Mouse (Mus musculus): ENCODE results near the gene Cdh13. TPM values are rescaled to one million over a fixed set of nuclear protein-coding genes. Genes with fewer than 3 reads are reported as not detected.

Gene Cdh13
- polyA plus RNA-seq, 1 experiment from 2014 or later: 120 TPM

DNA sequence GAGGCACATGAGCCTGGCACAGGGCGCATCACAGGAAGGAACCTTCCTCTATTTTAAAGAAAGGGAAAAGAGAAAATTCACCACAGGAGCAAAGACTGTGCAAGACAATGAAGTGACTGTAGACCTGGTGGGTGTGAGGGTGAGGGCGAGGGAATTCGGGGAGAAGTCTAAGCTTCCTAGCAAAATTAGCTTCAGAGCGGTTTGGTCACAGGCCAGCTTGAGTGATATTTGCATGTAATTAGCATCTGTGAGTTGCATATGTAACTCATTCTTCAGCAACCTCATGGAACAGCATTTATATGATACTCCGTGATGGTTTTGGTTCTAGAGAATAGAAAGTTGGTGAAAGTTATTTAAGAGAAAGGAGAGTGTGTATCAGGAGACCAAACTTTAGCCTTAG, 73.5 kb downstream of the Cdh13 start:
- WGBS: 81% methylated on average over 5 of the region's 5 CpGs
- peaks cover 4% of the 10 kb centered on the region; the same call in 1 of the 2 replicates for H3K4me1 ChIP-seq (ENCODE audit: control insufficient read depth, insufficient read depth, low read depth, low read length)
- no peak overlapping the region for H3K27ac ChIP-seq (ENCODE audit: low read depth, low read length)
- no peaks in the 10 kb centered on the region for H3K27me3 ChIP-seq (replicated peaks; ENCODE audit: control insufficient read depth, insufficient read depth, low read length)
- no peak overlapping the region for H3K4me2 ChIP-seq (ENCODE audit: low read length)
- no peak for ATAC-seq
- no peaks in the 10 kb centered on the region for H3K9me3 ChIP-seq (ENCODE audit: control insufficient read depth, low read length)
- H3K9ac ChIP-seq (ENCODE audit: low read depth, low read length): no peak overlapping the region
- H3K36me3 ChIP-seq (ENCODE audit: control insufficient read depth, insufficient read depth, low read length): no peaks in the 10 kb centered on the region
- H3K4me3 ChIP-seq (ENCODE audit: low read length): no peak overlapping the region

GRCm38 (mm10) chr8:118357596-118357995, 74.1 kb downstream of the Cdh13 start:
- 91% methylated on average over 7 of the region's 7 CpGs for whole genome bisulfite sequencing

DNA sequence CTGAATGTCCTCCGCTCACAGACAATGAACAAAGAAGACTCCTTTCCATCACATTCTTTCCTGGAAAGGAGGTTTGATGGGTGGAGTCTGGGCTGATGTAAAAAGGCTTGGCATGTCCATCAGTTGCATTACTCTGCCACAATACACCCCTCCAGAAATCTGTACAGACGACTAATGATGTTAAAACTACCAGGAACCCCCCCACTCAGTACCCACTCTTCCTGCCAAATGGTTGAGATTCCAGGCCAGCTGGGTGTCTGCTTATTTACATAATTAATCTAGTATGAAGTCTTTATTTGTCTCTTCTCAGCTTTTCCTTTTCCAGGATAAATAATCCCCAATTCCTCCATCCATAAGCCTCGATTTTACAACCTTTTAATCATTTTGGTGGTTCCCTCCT, 80.2 kb downstream of the Cdh13 start:
- H3K9me3 ChIP-seq (ENCODE audit: control insufficient read depth, low read length): no peaks in the 10 kb centered on the region
- no peaks in the 10 kb centered on the region for H3K36me3 ChIP-seq (ENCODE audit: control insufficient read depth, insufficient read depth, low read length)
- WGBS: 59% methylated on average over 3 of the region's 3 CpGs
- no peak overlapping the region for H3K4me2 ChIP-seq (ENCODE audit: low read length)
- H3K27me3 ChIP-seq (replicated peaks; ENCODE audit: control insufficient read depth, insufficient read depth, low read length): no peaks in the 10 kb centered on the region
- no peaks in the 10 kb centered on the region; the same call in 1 of the 2 replicates for H3K4me1 ChIP-seq (ENCODE audit: control insufficient read depth, insufficient read depth, low read depth, low read length)
- no peak for ATAC-seq
- no peak overlapping the region for H3K4me3 ChIP-seq (ENCODE audit: low read length)
- H3K9ac ChIP-seq (ENCODE audit: low read depth, low read length): no peak overlapping the region
- H3K27ac ChIP-seq (ENCODE audit: low read depth, low read length): no peak overlapping the region

More at GRCm38 (mm10) chr8:118357596-118357995, 74.1 kb downstream of the Cdh13 start:
- Histone ChIP-seq H3K9ac (ENCODE audit: low read depth, low read length) (no peak overlapping the region), H3K4me2 (ENCODE audit: low read length) (no peak overlapping the region), H3K4me3 (ENCODE audit: low read length) (no peak overlapping the region), H3K9me3 (ENCODE audit: control insufficient read depth, low read length) (no peaks in the 10 kb centered on the region), H3K36me3 (ENCODE audit: control insufficient read depth, insufficient read depth, low read length) (no peaks in the 10 kb centered on the region), H3K27ac (ENCODE audit: low read depth, low read length) (no peak overlapping the region), H3K4me1 (ENCODE audit: control insufficient read depth, insufficient read depth, low read depth, low read length) (peaks cover 4% of the 10 kb centered on the region; the same call in 1 of the 2 replicates), H3K27me3 (replicated peaks; ENCODE audit: control insufficient read depth, insufficient read depth, low read length) (no peaks in the 10 kb centered on the region)
- no peak for ATAC-seq

DNA sequence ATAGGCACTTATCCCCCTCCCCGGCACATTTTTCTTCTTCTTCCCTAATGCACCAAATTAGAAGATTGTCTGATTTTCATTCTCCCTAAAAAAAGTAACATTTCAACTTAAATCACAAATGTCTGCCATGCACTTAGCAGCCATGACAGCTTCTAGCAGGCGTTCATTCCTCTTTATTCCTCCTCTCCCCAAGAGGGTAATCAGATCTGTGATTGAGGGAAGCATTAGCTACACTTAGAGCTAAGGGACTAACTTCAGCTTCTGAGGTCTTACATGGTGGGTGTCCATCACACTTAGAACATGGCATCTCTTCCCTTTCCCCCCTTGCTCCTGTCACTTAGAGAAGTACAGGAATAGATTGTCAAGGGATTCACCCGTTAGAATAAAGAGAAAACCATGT, 89.6 kb downstream of the Cdh13 start:
- Histone ChIP-seq H3K36me3 (ENCODE audit: control insufficient read depth, insufficient read depth, low read length) (no peaks in the 10 kb centered on the region), H3K4me1 (ENCODE audit: control insufficient read depth, insufficient read depth, low read depth, low read length) (no peaks in the 10 kb centered on the region), H3K9ac (ENCODE audit: low read depth, low read length) (no peak overlapping the region), H3K27ac (ENCODE audit: low read depth, low read length) (no peak overlapping the region), H3K4me3 (ENCODE audit: low read length) (no peak overlapping the region), H3K27me3 (replicated peaks; ENCODE audit: control insufficient read depth, insufficient read depth, low read length) (no peaks in the 10 kb centered on the region), H3K9me3 (ENCODE audit: control insufficient read depth, low read length) (no peaks in the 10 kb centered on the region), H3K4me2 (ENCODE audit: low read length) (no peak overlapping the region)
- 86% methylated on average over 3 of the region's 3 CpGs for WGBS
- ATAC-seq: no peak

GRCm38 (mm10) chr8:118374738-118375137, 91.2 kb downstream of the Cdh13 start:
- H3K4me3 ChIP-seq (ENCODE audit: low read length): no peak overlapping the region
- H3K4me1 ChIP-seq (ENCODE audit: control insufficient read depth, insufficient read depth, low read depth, low read length): peaks cover 4% of the 10 kb centered on the region
- no peak overlapping the region for H3K27ac ChIP-seq (ENCODE audit: low read depth, low read length)
- no peaks in the 10 kb centered on the region for H3K27me3 ChIP-seq (replicated peaks; ENCODE audit: control insufficient read depth, insufficient read depth, low read length)
- 0 out of 2 replicates have a peak, but pooled peaks have one; percentile 18 for ATAC-seq
- H3K9ac ChIP-seq (ENCODE audit: low read depth, low read length): no peak overlapping the region
- no peaks in the 10 kb centered on the region for H3K36me3 ChIP-seq (ENCODE audit: control insufficient read depth, insufficient read depth, low read length)
- WGBS: 35% methylated on average over 6 of the region's 6 CpGs
- no peak overlapping the region for H3K4me2 ChIP-seq (ENCODE audit: low read length)
- no peaks in the 10 kb centered on the region for H3K9me3 ChIP-seq (ENCODE audit: control insufficient read depth, low read length)

GRCm38 (mm10) chr8:118376791-118377190, 93.3 kb downstream of the Cdh13 start:
- Histone ChIP-seq H3K4me1 (ENCODE audit: control insufficient read depth, insufficient read depth, low read depth, low read length) (peaks cover 13% of the 10 kb centered on the region), H3K4me3 (ENCODE audit: low read length) (no peak overlapping the region), H3K27me3 (replicated peaks; ENCODE audit: control insufficient read depth, insufficient read depth, low read length) (no peaks in the 10 kb centered on the region), H3K9me3 (ENCODE audit: control insufficient read depth, low read length) (no peaks in the 10 kb centered on the region), H3K36me3 (ENCODE audit: control insufficient read depth, insufficient read depth, low read length) (no peaks in the 10 kb centered on the region), H3K4me2 (ENCODE audit: low read length) (no peak overlapping the region), H3K27ac (ENCODE audit: low read depth, low read length) (no peak overlapping the region), H3K9ac (ENCODE audit: low read depth, low read length) (no peak overlapping the region)
- ATAC-seq: peak; percentile 32; the same call in 1 of the 2 replicates
- WGBS: 35% methylated on average over 3 of the region's 3 CpGs

DNA sequence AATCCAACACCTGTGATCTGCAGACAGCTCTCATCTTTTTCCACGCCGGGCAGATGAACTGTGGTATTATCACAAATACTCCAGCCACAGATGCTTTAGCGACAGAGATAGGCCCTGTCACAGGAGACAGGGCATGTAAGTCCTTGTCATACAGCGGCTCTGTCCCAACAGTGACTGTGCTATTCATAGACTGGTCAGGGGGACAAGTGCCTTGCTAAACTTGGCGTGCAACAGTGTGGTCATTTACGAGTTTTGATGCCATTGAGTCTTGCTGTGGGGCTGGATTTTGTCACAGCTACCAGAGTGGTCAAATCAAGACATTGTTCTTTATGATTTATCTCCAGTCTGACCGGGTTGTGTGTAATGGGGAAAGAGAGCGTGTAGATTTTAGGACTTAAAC, 95.5 kb downstream of the Cdh13 start:
- WGBS: 73% methylated on average over 8 of the region's 8 CpGs
- H3K9me3 ChIP-seq (ENCODE audit: control insufficient read depth, low read length): no peaks in the 10 kb centered on the region
- no peaks in the 10 kb centered on the region for H3K36me3 ChIP-seq (ENCODE audit: control insufficient read depth, insufficient read depth, low read length)

GRCm38 (mm10) chr8:118379657-118380056, 96.1 kb downstream of the Cdh13 start:
- no peak overlapping the region for H3K9ac ChIP-seq (ENCODE audit: low read depth, low read length)
- H3K4me3 ChIP-seq (ENCODE audit: low read length): no peak overlapping the region
- no peaks in the 10 kb centered on the region for H3K36me3 ChIP-seq (ENCODE audit: control insufficient read depth, insufficient read depth, low read length)
- H3K27me3 ChIP-seq (replicated peaks; ENCODE audit: control insufficient read depth, insufficient read depth, low read length): no peaks in the 10 kb centered on the region
- peak; percentile 88 for ATAC-seq
- WGBS: 13% methylated on average over 3 of the region's 3 CpGs
- H3K4me2 ChIP-seq (ENCODE audit: low read length): no peak overlapping the region
- peaks cover 13% of the 10 kb centered on the region for H3K4me1 ChIP-seq (ENCODE audit: control insufficient read depth, insufficient read depth, low read depth, low read length)
- H3K9me3 ChIP-seq (ENCODE audit: control insufficient read depth, low read length): no peaks in the 10 kb centered on the region
- peak overlapping the region; percentile 46 for H3K27ac ChIP-seq (ENCODE audit: low read depth, low read length)

More for the DNA sequence above, 95.5 kb downstream of the Cdh13 start:
- no peak overlapping the region; the same call in 1 of the 2 replicates for H3K27ac ChIP-seq (ENCODE audit: low read depth, low read length)
- ATAC-seq: no peak
- H3K4me1 ChIP-seq (ENCODE audit: control insufficient read depth, insufficient read depth, low read depth, low read length): peaks cover 13% of the 10 kb centered on the region
- H3K27me3 ChIP-seq (replicated peaks; ENCODE audit: control insufficient read depth, insufficient read depth, low read length): no peaks in the 10 kb centered on the region
- H3K9ac ChIP-seq (ENCODE audit: low read depth, low read length): no peak overlapping the region
- no peak overlapping the region for H3K4me3 ChIP-seq (ENCODE audit: low read length)
- no peak overlapping the region for H3K4me2 ChIP-seq (ENCODE audit: low read length)

- no peak overlapping the region for H3K4me3 ChIP-seq (ENCODE audit: low read length)
- no peaks in the 10 kb centered on the region for H3K27me3 ChIP-seq (replicated peaks; ENCODE audit: control insufficient read depth, insufficient read depth, low read length)
- peaks cover 13% of the 10 kb centered on the region for H3K4me1 ChIP-seq (ENCODE audit: control insufficient read depth, insufficient read depth, low read depth, low read length)
- peak; percentile 54 for ATAC-seq
- peak overlapping the region; percentile 63 for H3K27ac ChIP-seq (ENCODE audit: low read depth, low read length)
- H3K9ac ChIP-seq (ENCODE audit: low read depth, low read length): no peak overlapping the region
- H3K9me3 ChIP-seq (ENCODE audit: control insufficient read depth, low read length): no peaks in the 10 kb centered on the region
- H3K4me2 ChIP-seq (ENCODE audit: low read length): no peak overlapping the region
- 44% methylated on average over 8 of the region's 8 CpGs for WGBS
- no peaks in the 10 kb centered on the region for H3K36me3 ChIP-seq (ENCODE audit: control insufficient read depth, insufficient read depth, low read length)
Observed at GRCm38 (mm10) chr8:118380058-118380457, 96.5 kb downstream of the Cdh13 start.

DNA sequence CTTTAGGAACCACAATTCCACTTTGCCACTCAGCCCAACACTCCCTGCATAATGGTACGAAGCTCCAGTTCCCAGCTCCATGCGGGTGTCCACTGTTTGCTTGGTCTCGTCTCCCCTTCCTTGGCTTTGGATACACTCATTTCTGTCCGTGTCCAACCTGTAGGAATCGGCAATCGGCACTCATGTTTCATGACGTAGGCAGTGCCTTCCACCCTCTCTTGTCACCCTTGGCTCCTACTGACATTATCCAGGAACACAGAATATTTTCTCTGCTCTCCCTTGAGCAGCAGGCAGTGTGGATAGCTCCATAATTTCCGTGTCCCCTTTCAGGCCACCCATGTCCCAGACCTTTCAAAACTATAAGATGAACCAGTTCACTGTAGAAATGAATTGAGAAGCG, 97.2 kb downstream of the Cdh13 start:
- Histone ChIP-seq H3K36me3 (ENCODE audit: control insufficient read depth, insufficient read depth, low read length) (no peaks in the 10 kb centered on the region), H3K27me3 (replicated peaks; ENCODE audit: control insufficient read depth, insufficient read depth, low read length) (no peaks in the 10 kb centered on the region), H3K4me1 (ENCODE audit: control insufficient read depth, insufficient read depth, low read depth, low read length) (peaks cover 13% of the 10 kb centered on the region), H3K4me3 (ENCODE audit: low read length) (no peak overlapping the region), H3K4me2 (ENCODE audit: low read length) (no peak overlapping the region), H3K27ac (ENCODE audit: low read depth, low read length) (peak overlapping the region; percentile 40), H3K9me3 (ENCODE audit: control insufficient read depth, low read length) (no peaks in the 10 kb centered on the region), H3K9ac (ENCODE audit: low read depth, low read length) (no peak overlapping the region)
- 60% methylated on average over 9 of the region's 9 CpGs for WGBS
- no peak for ATAC-seq
